Mouse (Mus musculus) heart, adult 18-20 months (tissue): ENCODE results near the gene Tesc. TPM values are rescaled to one million over a fixed set of nuclear protein-coding genes. Genes with fewer than 3 reads are reported as not detected.

Experiments
- DNase-seq, 2 experiments: peaks; one replicate each; pipeline ENCODE4 v3.0.0; 2021 to 2022; ENCODE audit warnings: mixed read lengths in 1 of 2
- total RNA-seq, 2 experiments: library from RNA; stranded (reverse); gene quantifications; 2 replicates each; pipeline ENCODE4 v1.2.3; 2021

Gene Tesc
- total RNA-seq, 2 experiments from 2014 or later: 183 to 211 TPM

DNA sequence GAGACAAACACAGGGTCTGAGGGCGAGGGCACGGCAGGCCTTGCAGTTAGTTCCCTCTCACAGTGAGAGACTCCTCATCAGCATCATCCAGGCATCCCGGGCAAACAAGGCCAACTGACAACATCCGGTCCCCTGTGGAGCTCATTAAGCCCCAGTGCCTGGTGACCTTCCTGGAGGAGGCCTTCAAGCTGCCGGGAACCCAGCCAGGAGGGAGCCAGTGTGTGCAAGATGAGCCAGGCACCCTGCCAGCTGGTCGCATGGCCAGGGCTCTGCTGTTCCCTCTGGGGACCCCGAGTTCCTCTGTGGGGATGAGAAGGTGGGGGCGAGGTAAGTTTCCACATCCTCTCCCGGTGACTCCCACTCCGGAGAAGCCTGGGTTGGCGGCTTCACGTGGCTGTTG lies 12.5 kb upstream of the Tesc start:
- DNase-seq: peak in 1 of 2 experiments; percentile 77

DNA sequence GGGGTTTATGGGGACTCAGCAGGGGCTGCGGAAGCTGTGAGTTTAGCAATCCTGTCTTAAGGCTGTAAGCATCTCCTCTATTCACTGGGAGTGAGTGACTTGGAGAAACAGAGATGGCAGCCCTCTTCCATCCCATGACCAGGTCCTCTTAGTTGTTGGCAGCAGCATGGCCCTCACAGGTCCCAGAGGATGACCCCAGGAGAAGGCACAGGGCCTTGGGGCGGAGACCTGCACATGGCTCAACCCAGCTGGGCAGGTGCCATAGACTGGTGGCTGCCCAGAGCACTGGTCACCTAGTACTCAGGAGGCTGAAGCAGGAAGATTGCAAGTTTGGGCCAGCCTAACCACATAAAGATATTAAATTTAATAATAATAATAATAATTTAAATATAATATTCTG lies 11.9 kb upstream of the Tesc start:
- DNase-seq: no peak

DNA sequence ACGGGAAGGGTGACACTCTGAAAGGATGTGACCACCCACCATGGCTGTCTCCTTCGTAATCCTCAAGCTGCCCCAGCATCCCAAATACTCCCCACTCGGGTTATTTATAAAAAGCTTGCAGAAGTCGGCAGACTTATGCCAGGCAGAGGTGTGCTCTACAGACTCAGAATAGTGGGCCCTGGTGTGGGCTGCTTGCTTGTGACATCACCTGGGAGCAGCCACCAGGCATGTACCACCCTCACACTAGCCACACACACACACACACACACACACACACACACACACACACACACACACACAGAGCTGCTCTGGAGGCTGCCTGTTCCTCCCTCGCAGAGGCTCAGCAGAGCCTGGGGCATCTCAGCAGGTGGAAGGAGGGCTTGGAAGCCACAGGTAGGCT lies 10.0 kb upstream of the Tesc start:
- DNase-seq: no peak

- DNase-seq: no peak
Observed at GRCm38 (mm10) chr5:118019905-118020304, 7.6 kb upstream of the Tesc start.

DNA sequence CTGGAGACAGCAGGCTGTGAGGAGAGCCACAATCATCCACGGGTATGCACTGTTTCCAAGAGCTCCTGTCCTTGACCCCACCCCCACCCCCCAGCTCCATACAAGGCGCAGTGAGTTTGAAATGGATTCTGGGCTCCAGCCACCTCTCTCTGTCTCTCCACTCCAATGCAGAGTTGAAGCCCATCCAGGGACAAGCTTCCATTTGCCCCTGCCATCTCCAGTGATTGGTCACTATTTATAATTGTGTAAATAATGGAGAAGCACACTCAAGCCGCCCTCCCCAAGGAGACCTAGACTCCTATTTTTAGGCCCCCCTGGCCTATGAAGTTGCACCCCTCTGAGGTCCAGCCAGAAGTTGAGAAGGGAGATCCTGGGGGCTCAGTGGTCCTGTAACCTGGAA lies 4.5 kb upstream of the Tesc start:
- peak in 1 of 2 experiments; percentile 61 for DNase-seq

- no peak for DNase-seq
Observed at GRCm38 (mm10) chr5:118025880-118026279, 1.7 kb upstream of the Tesc start.

DNA sequence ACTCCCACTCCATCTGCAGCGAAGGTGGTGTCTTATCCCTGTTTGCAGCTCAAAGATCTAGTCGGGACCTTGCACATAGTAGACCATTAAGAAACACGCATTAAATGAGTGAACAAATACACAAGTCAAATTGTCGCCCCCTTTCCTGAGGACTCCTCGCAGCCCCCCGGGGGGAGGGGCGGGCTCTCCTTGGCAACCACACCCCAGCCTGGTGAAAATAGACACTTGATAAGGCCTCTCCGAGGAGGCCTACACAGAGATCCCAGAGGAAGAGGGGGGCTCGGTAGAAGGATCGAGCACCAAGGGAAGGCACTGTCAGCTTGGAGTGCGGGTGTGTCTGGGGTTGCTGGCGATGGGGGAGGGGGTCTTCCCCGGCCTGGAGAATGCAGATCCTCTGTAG lies 1.2 kb upstream of the Tesc start:
- no peak for DNase-seq

DNA sequence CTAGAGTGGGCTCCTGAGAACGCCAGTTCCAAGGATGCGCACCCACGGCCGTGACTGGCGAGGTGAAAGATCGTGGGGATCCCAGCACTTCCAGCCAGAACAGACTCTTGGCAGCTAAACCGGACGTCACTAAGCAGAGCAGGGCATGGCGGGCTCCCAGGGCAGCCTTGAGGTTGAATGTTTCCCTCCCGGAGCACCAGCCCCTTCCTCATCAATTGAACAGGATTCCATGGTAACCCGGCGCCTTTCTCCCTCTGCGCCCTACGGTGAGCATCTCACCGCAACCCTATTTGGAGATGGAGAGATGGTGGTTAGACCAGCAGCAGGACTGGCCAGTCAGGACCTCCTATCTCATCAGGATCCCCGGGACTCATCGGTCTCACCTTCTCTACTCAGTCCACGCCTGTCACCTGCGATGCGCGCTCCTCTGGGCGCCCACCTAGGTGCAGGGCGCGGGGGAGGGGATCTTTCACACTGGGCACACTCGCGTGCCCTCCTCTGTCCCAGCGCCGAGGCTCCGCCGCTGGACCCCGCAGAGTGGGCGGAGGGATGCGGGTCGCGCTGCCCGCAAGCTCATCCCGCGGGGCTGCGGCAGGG lies 344 bp upstream of the Tesc start:
- no peak for DNase-seq

DNA sequence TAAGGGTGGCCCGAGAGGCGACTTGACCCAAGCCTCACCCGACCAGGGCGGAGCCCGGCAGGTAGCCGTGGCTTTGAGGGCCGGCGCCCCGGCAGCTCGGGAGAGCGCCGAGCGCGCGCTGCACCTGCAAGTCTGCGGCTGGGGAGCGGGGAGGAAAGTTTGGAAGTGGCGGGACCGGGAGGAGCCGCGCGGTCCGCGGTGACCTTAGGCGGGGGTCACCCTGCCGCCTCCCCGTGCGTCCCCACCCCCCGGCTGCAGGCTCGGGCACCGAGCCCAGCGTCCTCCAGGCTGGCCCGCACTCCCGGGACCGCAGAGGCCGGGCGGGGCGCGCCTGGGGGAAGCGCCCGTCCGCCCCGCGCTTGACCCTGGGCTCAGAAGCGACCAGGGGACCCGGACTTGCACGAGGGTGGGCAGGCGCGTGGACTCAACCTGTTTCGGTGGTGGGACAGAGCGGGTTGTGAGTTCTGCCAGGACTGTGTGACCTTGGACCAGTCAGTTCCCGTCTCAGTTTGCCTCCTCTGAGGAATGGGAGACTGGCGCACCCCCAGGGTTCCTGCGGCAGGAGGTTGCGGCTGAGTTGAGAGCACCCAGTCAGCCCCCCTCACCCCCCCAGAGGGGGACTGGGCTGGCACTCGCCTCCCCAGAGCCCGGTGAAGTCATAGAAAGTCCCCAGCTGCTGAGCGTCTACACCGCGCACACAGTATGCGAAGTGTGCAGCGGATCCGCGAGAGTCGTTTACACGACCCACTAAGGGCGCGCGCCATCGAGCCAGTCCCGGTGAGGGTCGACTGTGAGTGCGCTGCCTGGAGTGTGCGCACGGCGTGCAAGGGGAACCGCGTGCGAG lies 870 bp downstream of the Tesc start:
- peak; percentile 54 to 63 for DNase-seq

DNA sequence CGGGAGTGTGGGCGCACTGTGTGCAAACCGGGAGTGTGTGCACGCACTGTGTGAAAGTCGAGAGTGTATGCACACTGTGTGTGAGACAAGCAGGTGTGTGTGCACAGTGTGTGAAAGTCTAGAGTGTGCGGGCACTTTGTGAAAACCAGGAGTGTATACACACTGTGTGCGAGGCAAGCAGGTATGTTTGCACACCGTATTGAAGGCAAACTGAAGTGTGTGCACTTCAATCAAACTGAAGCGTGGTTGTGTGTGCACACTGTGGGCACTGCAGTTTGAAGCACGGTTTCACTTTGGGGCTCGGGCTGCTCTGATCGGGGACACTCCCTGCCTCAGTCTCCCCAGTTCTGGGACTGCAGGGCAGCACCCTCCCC lies 1.5 kb downstream of the Tesc start:
- DNase-seq: no peak

- DNase-seq: no peak
Observed at GRCm38 (mm10) chr5:118029420-118029819, 1.9 kb downstream of the Tesc start.

GRCm38 (mm10) chr5:118030022-118030675 lies 2.6 kb downstream of the Tesc start:
- no peak for DNase-seq

DNA sequence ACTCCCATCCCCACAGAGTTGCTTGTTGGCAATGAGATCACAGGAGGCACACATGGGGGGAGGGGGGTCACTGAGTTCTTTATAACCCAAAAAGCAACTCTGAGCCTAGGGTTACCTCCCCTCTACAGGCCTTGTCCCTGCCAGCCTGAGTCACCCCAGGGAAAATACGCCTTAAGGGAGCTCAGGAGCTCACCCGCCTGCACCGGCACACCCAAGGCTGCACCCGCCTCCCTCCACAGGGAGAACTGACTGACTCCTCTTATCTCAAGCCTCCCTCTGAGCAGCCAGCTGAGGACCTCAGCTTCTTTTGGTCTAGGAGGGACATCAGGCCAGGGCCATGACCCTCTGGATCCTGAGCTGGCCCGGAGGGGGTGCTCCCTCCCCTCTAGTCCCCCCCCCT lies 3.5 kb downstream of the Tesc start:
- DNase-seq: no peak

- peak in 1 of 2 experiments; percentile 26 for DNase-seq
Observed at GRCm38 (mm10) chr5:118031508-118031907, 4.0 kb downstream of the Tesc start.

GRCm38 (mm10) chr5:118033328-118033727 lies 5.8 kb downstream of the Tesc start:
- no peak for DNase-seq

GRCm38 (mm10) chr5:118033740-118034139 lies 6.2 kb downstream of the Tesc start:
- DNase-seq: no peak

GRCm38 (mm10) chr5:118034632-118035031 lies 7.1 kb downstream of the Tesc start:
- DNase-seq: no peak

DNA sequence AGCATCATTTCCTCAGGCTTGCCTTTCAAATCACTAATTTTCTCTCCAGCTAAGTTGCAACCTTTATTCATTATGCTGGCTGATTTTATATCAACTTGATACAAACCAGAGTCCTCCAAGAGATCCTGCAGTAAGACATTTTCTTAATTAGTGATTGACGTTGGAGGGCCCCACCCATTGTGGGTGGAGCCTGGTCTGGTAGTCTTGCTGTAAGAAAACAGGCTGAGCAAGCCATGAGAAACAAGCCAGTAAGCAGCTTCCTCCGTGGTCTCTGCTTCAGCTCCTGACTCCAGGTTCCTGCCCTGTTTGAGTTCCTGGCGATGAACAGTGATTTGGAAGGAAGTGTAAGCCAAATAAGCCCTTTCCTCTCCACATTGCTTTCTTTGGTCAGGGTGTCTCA lies 8.2 kb downstream of the Tesc start:
- no peak for DNase-seq

DNA sequence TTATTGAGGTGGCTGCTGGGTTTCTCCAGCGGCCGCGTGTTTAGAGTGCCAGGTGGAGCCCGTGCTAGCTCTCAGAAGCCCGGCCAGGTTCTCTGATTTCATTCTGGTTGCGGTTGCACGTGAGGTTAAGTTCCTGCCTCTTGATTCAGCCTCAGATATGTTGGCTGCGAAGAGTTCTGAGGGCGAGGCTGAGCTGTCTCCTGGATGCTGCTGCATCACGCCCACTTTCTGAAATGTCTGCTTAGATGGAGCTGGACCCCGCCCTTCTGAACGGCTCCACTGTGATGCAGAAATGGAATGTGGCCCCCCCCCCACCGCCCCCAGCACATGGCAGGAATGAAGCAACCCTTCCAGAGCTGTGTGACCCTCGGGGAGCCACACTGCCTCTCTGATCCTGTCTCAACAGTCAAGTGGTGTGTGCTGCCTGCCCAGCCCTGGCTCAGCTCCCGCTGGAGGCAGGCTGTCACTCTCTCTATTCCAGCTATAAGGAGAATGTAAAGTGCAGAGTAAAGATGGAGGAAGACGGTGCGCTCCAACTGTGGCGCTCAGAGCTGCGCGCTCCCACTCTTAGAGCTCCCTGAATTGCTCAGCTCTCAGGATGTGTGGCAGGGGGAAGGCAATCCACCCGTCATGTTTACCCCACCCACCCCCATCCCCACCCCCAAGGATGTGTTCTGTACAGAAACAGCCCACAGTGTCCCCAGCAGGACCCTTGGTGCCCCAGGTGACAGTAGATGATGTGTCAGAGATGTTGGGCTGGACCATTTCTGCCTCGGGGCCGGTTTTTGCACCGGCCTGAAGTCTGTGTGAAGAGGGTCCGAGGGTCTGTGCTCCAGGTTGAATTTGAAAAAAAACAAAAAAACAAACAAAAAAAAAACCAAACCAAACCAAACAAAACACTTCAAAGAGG lies 9.6 kb downstream of the Tesc start:
- DNase-seq: no peak

DNA sequence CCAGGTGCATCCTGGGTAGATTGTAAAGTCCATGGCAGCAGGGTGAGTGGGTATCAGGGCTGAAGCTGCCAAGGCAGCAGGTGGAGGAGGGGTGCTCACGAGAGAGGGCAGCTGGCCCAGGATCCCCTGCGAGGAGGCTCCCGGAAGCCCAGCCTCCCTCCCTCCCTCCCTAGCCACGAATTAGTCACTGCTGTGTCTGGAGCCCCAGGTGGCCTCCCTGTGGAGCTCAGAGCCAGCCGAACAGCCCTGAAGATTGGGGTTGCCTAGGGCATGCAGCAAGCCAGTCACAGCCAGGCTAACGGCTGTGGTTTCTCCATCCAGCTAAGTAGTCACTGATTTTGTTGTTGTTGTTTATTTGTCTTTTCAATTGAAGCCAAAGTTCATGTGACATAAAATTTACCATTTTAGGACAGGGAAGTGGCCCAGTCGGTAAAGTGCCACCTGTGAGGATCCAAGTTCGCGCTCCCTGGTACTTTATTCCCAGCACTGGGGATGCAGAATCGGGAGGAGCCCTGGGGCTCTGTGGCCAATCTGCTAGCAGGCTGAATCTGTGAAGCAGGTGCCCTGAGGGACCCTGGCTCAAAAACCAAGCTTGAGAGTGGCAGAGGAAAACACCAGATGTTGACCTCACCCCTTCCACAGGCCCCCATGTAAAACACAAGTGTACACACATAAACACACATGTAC lies 10.4 kb downstream of the Tesc start:
- peak in 1 of 2 experiments; percentile 49 for DNase-seq

DNA sequence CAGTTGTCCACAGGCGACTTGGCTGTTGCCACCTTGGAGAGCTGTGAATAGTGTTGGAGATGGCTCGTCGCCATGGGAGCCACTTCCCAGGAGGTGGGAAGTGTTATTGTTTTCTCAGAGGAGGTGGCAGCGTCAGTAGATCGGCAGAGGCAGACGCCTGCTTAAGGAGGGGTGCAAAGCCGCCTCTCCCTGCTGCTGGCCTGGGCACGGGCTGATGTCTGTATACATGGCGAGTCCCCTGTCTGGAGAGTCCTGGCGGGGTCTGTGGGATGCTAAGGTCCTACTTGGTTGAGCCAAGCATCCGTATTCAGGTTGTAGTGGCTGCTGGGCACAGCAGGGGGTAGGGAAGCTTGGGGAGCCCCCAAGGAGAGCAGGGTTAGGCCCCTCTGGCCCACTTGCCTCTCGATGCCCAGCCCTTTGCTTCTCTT lies 11.7 kb downstream of the Tesc start:
- DNase-seq: no peak

GRCm38 (mm10) chr5:118042599-118042998 lies 15.1 kb downstream of the Tesc start:
- no peak for DNase-seq
